Mouse (Mus musculus) heart, embryonic 13.5 days (tissue): ENCODE data around the gene Mrgbp. TPM values are rescaled to one million over a fixed set of nuclear protein-coding genes. Genes with fewer than 3 reads are reported as not detected.

ENCODE experiments used
- ATAC-seq: fragments of 200-750 bp; cut with Nextera tagmentation; 2 replicates; pipeline ENCODE4 v1.8.0; 2017; ENCODE audit warnings: moderate TSS enrichment; ENCODE audit not compliant: insufficient number of reproducible peaks, low FRiP score, low TSS enrichment; ENCODE audit errors: extremely low read depth
- H3K27ac ChIP-seq: fragments of 300-500 bp; sonication (generic); replicated peaks from 2 replicates; pipeline ENCODE4 v1.5.1; 2015; ENCODE audit warnings: moderate library complexity, mild to moderate bottlenecking, inconsistent platforms
- H3K27me3 ChIP-seq: fragments of 300-500 bp; sonication (generic); replicated peaks from 2 replicates; pipeline ENCODE4 v1.6.1; 2015; ENCODE audit warnings: mild to moderate bottlenecking, inconsistent platforms
- H3K36me3 ChIP-seq: fragments of 300-500 bp; sonication (generic); 2 replicates; pipeline ENCODE4 v1.6.1; 2015; ENCODE audit warnings: mild to moderate bottlenecking, inconsistent platforms
- H3K4me1 ChIP-seq: fragments of 300-500 bp; sonication (generic); 2 replicates; pipeline ENCODE4 v1.6.1; 2015; ENCODE audit warnings: inconsistent platforms
- H3K4me2 ChIP-seq: fragments of 300-500 bp; sonication (generic); 2 replicates; pipeline ENCODE4 v1.6.1; 2015; ENCODE audit warnings: inconsistent platforms, mild to moderate bottlenecking, moderate library complexity
- H3K4me3 ChIP-seq: fragments of 300-500 bp; sonication (generic); 2 replicates; pipeline ENCODE4 v1.5.1; 2015; ENCODE audit warnings: moderate library complexity, mild to moderate bottlenecking, inconsistent platforms
- H3K9ac ChIP-seq: fragments of 300-500 bp; sonication (generic); 2 replicates; pipeline ENCODE4 v1.6.1; 2015; ENCODE audit warnings: inconsistent platforms, mild to moderate bottlenecking, moderate library complexity
- H3K9me3 ChIP-seq: fragments of 300-500 bp; sonication (generic); 2 replicates; pipeline ENCODE4 v1.6.1; 2016; ENCODE audit warnings: inconsistent platforms
- WGBS: fragments of 180-500 bp; shearing (Covaris S2); methylation state at CpG from one replicate; pipeline ENCODE4 v1.1.7; 2015; ENCODE audit warnings: mixed read lengths; 5-methylcytosine and 5-hydroxymethylcytosine counted together
- polyA plus RNA-seq: library from polyadenylated mRNA; unstranded; fragments of >200 nt; fragmentation: Nextera tagmentation; extraction: Ambion mirVana; gene quantifications from 2 replicates; pipeline ENCODE4 v1.2.1, GENCODE M21; 2015

Mrgbp gene
- polyA plus RNA-seq, 1 experiment from 2014 or later: 22.6 TPM

GRCm38 (mm10) chr2:180562146-180562545 is 19.0 kb upstream of the Mrgbp start:
- Histone ChIP-seq H3K27me3 (peaks cover 30% of the 10 kb centered on the region), H3K9me3 (no peaks in the 10 kb centered on the region), H3K4me3 (no peak overlapping the region), H3K36me3 (no peaks in the 10 kb centered on the region), H3K4me1 (no peaks in the 10 kb centered on the region), H3K4me2 (no peak overlapping the region), H3K9ac (no peak overlapping the region), H3K27ac (no peak overlapping the region)
- WGBS: 43% methylated on average over 5 of the region's 5 CpGs
- no peak for ATAC-seq

GRCm38 (mm10) chr2:180563296-180563695 is 17.8 kb upstream of the Mrgbp start:
- Histone ChIP-seq H3K4me3 (no peak overlapping the region), H3K36me3 (no peaks in the 10 kb centered on the region), H3K27ac (no peak overlapping the region), H3K4me1 (peaks cover 2% of the 10 kb centered on the region; the same call in 1 of the 2 replicates), H3K9ac (no peak overlapping the region), H3K27me3 (peaks cover 32% of the 10 kb centered on the region), H3K9me3 (no peaks in the 10 kb centered on the region), H3K4me2 (no peak overlapping the region)
- ATAC-seq: no peak
- 50% methylated on average over 6 of the region's 6 CpGs for WGBS

GRCm38 (mm10) chr2:180563841-180564240 is 17.3 kb upstream of the Mrgbp start:
- 43% methylated on average over 5 of the region's 5 CpGs for WGBS
- H3K27ac ChIP-seq: no peak overlapping the region
- no peak overlapping the region for H3K9ac ChIP-seq
- peaks cover 32% of the 10 kb centered on the region for H3K27me3 ChIP-seq
- no peak for ATAC-seq
- no peaks in the 10 kb centered on the region for H3K9me3 ChIP-seq
- no peak overlapping the region for H3K4me2 ChIP-seq
- H3K36me3 ChIP-seq: no peaks in the 10 kb centered on the region
- H3K4me1 ChIP-seq: peaks cover 8% of the 10 kb centered on the region
- H3K4me3 ChIP-seq: no peak overlapping the region

GRCm38 (mm10) chr2:180566240-180566913 is 14.7 kb upstream of the Mrgbp start:
- ATAC-seq: no peak
- H3K4me3 ChIP-seq: no peak overlapping the region

GRCm38 (mm10) chr2:180569028-180569643 is 12.0 kb upstream of the Mrgbp start:
- Histone ChIP-seq H3K4me3 (no peak overlapping the region), H3K4me2 (no peak overlapping the region), H3K27ac (0 out of 2 replicates have a peak overlapping the region, but pooled peaks have one; percentile 0), H3K4me1 (peaks cover 21% of the 10 kb centered on the region), H3K36me3 (no peaks in the 10 kb centered on the region), H3K9me3 (no peaks in the 10 kb centered on the region), H3K9ac (no peak overlapping the region), H3K27me3 (peaks cover 39% of the 10 kb centered on the region)
- peak; percentile 54; the same call in 1 of the 2 replicates for ATAC-seq
- 13% methylated on average over 3 of the region's 3 CpGs for WGBS

More at GRCm38 (mm10) chr2:180566240-180566913, 14.7 kb upstream of the Mrgbp start:
- Histone ChIP-seq H3K9me3 (no peaks in the 10 kb centered on the region), H3K4me1 (peaks cover 21% of the 10 kb centered on the region), H3K4me2 (no peak overlapping the region), H3K27ac (no peak overlapping the region), H3K9ac (no peak overlapping the region), H3K36me3 (no peaks in the 10 kb centered on the region), H3K27me3 (peaks cover 45% of the 10 kb centered on the region)
- WGBS: 29% methylated on average over 13 of the region's 13 CpGs

- ATAC-seq: no peak
These were observed 4.6 kb upstream of the Mrgbp start for GRCm38 (mm10) chr2:180576482-180576881.

GRCm38 (mm10) chr2:180578686-180579085 is 2.4 kb upstream of the Mrgbp start:
- Histone ChIP-seq H3K4me1 (peaks cover 11% of the 10 kb centered on the region), H3K27ac (no peak overlapping the region), H3K9ac (no peak overlapping the region), H3K36me3 (no peaks in the 10 kb centered on the region), H3K9me3 (no peaks in the 10 kb centered on the region), H3K4me3 (no peak overlapping the region), H3K4me2 (no peak overlapping the region), H3K27me3 (peaks cover 17% of the 10 kb centered on the region)
- 4% methylated on average over 3 of the region's 3 CpGs for WGBS
- ATAC-seq: no peak

More at GRCm38 (mm10) chr2:180576482-180576881, 4.6 kb upstream of the Mrgbp start:
- H3K9me3 ChIP-seq: no peaks in the 10 kb centered on the region
- H3K9ac ChIP-seq: no peak overlapping the region
- 34% methylated on average over 4 of the region's 4 CpGs for WGBS
- H3K4me3 ChIP-seq: no peak overlapping the region
- no peaks in the 10 kb centered on the region for H3K4me1 ChIP-seq
- H3K36me3 ChIP-seq: no peaks in the 10 kb centered on the region
- no peak overlapping the region for H3K4me2 ChIP-seq
- H3K27me3 ChIP-seq: peaks cover 23% of the 10 kb centered on the region
- no peak overlapping the region for H3K27ac ChIP-seq

GRCm38 (mm10) chr2:180582481-180583153 is 1.5 kb downstream of the Mrgbp start:
- peaks cover 26% of the 10 kb centered on the region for H3K36me3 ChIP-seq
- H3K4me1 ChIP-seq: peaks cover 16% of the 10 kb centered on the region
- H3K27ac ChIP-seq: peak overlapping the region; percentile 73
- no peaks in the 10 kb centered on the region for H3K9me3 ChIP-seq
- peaks cover 17% of the 10 kb centered on the region for H3K27me3 ChIP-seq
- H3K9ac ChIP-seq: peak overlapping the region; percentile 98
- peak; percentile 78 for ATAC-seq
- peak overlapping the region; percentile 93 for H3K4me3 ChIP-seq
- under 1% methylated on average over 56 of the region's 57 CpGs for WGBS
- H3K4me2 ChIP-seq: peak overlapping the region; percentile 92

GRCm38 (mm10) chr2:180583154-180583507 is 2.0 kb downstream of the Mrgbp start:
- H3K36me3 ChIP-seq: peaks cover 26% of the 10 kb centered on the region
- no peak for ATAC-seq
- WGBS: 28% methylated on average over 7 of the region's 7 CpGs
- H3K4me1 ChIP-seq: peaks cover 16% of the 10 kb centered on the region
- peak overlapping the region; percentile 98 for H3K9ac ChIP-seq
- no peaks in the 10 kb centered on the region for H3K9me3 ChIP-seq
- H3K27ac ChIP-seq: peak overlapping the region; percentile 73
- H3K4me2 ChIP-seq: peak overlapping the region; percentile 92
- peaks cover 17% of the 10 kb centered on the region for H3K27me3 ChIP-seq
- H3K4me3 ChIP-seq: peak overlapping the region; percentile 93

- Histone ChIP-seq H3K4me3 (peak overlapping the region; percentile 98), H3K9me3 (no peaks in the 10 kb centered on the region), H3K4me2 (peak overlapping the region; percentile 81), H3K9ac (peak overlapping the region; percentile 96), H3K27me3 (no peaks in the 10 kb centered on the region), H3K36me3 (peaks cover 56% of the 10 kb centered on the region), H3K4me1 (peaks cover 17% of the 10 kb centered on the region), H3K27ac (peak overlapping the region; percentile 93)
- 0 out of 2 replicates have a peak, but pooled peaks have one; percentile 4 for ATAC-seq
- WGBS: 44% methylated on average over 6 of the region's 6 CpGs
These were observed 7.6 kb downstream of the Mrgbp start for GRCm38 (mm10) chr2:180588736-180589122.

- no peaks in the 10 kb centered on the region for H3K27me3 ChIP-seq
- H3K4me1 ChIP-seq: peaks cover 13% of the 10 kb centered on the region
- peak within 1 kb of the TSS; percentile 81 for H3K4me2 ChIP-seq
- under 1% methylated on average over 67 of the region's 67 CpGs for WGBS
- H3K4me3 ChIP-seq: peak within 1 kb of the TSS; percentile 98
- H3K9ac ChIP-seq: peak within 1 kb of the TSS; percentile 96
- H3K9me3 ChIP-seq: no peaks in the 10 kb centered on the region
- H3K36me3 ChIP-seq: peaks cover 61% of the 10 kb centered on the region
- H3K27ac ChIP-seq: peak within 1 kb of the TSS; percentile 93
- ATAC-seq: peak; percentile 82
These were observed 8.2 kb downstream of the Mrgbp start, which contains the start of gene Ogfr for GRCm38 (mm10) chr2:180589123-180589831. Gene Ogfr, plus strand, starts transcription at chr2:180589245.
